Mouse (Mus musculus): ENCODE results near the gene Lrrc49.

GRCm38 (mm10) chr9:60590871-60591624 lies 96.9 kb downstream of the Lrrc49 start:
- TF ChIP-seq GATA1 (IDR thresholded peaks at IDR 0.05; ENCODE audit: borderline replicate concordance, low read length) (no peak), FLI1 (IDR thresholded peaks at IDR 0.05; ENCODE audit: low read length) (no peak)

All from megakaryocyte, embryonic 14.5 days (primary cell).